Mouse (Mus musculus) left cerebral cortex, postnatal 25 days (tissue): ENCODE results near the gene Uba5. TPM values are rescaled to one million over a fixed set of nuclear protein-coding genes. Genes with fewer than 3 reads are reported as not detected.

Source experiments
- DNase-seq, 2 experiments: peaks; one replicate each; pipeline ENCODE4 v3.0.0; 2022; ENCODE audit warnings: low spot score in 2 of 2, mixed read lengths in 1 of 2
- intact Hi-C: fragments of 180-260 bp; cut with DNase I; formaldehyde crosslinking; loops from one replicate; pipeline ENCODE4 v1.15.1; 2025
- total RNA-seq, 2 experiments: library from RNA; stranded (reverse); gene quantifications; 2 replicates each; pipeline ENCODE4 v1.2.3; 2021

Gene Uba5
- total RNA-seq, 2 experiments from 2014 or later: 39.8 to 42.0 TPM

DNA sequence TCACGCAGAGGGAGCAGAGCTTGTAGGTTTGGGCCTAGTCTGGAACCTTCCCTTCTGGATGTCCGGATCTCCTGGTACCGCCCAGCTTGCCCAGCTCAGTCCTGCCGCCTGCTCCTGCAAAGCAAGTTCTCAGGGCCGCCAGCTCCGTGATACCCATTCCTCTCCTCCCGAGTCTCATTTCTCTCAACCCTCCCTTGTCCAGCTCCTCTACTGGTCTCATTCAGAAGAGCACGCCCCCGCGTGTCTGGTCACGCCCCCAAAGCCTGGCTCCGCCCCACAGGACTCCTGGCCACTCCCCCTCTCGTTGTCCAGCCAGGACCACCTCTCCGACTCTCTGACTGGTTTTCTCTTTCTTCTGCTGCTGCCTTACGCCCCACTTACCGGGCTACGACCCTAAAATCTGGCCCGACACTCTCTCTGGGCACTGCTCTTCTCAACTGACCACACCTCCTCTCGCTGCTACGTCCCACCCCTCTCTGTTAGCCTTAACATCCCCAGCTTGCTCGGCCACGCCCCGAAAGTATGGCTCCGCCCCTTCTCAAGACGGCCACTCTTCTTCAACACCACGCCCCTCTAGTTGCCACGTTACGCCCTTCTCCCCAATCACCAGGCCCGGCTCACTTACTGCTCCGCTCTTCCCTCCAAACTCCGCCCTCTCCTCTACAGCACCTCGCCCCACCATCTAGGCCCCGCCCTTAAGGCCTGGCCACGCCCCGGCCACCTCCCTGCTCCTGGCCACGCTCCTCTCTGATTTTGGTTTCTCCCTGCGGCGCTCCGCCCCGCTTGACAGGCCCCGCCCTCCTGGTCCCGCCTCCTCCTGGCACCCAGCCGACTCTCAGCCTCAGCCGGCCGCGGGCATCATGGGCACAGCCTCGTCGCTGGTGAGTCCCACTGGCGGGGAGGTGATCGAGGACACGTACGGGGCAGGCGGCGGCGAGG is 60.7 kb downstream of the Uba5 start, which contains the start of gene Nphp3:
Gene Nphp3 (plus strand): TSS at position 624 of the 939 bp plus-strand sequence.
- intact Hi-C loops: loop anchor here (2.0 kb wide), 1 partner anchor 61 kb away; the partner anchor contains the start of genes Acad11 and Uba5
- DNase-seq: peak; percentile 96 to 100

DNA sequence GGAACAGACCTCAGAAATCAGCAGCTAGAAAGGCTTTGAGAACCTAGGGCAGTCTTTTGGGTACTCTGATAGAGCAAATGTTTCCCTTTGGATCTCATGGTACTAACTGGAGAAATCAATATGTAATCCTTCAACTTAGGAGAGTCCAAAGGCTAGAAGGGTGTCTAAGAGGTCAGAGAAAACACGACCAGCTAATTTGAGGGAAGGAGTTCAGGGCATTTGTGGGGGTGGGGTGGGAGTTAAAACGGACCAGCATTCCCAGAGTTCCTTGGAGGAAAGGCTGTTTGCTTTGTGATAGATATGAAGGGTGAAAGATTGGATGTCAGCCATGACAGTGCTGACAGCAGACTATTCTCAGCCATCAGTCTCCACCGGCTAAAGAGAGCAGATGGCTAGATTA is 62.3 kb downstream of the Uba5 start:
- no peak for DNase-seq

More for the DNA sequence above, 62.3 kb downstream of the Uba5 start:
- intact Hi-C loops: no loop called here

Other genes with a start within 250 kb of the Uba5 start
- gene Nphp3, start 60.6 kb downstream of the Uba5 start, total RNA-seq: 10 to 100 TPM in 1 of 2 experiments, 1 to 10 TPM in 1; 6.8 to 12.7 TPM
- not detected for gene Gm28305, start 22.5 kb downstream of the Uba5 start, total RNA-seq
- gene Acad11, start 243 bp upstream of the Uba5 start, total RNA-seq: 10 to 100 TPM; 19.6 to 23.8 TPM
- under 1 TPM; 0.21 TPM for gene Ackr4, start 63.8 kb upstream of the Uba5 start, total RNA-seq
- gene Dnajc13, start 199.8 kb upstream of the Uba5 start, total RNA-seq: 10 to 100 TPM; 64.2 to 68.5 TPM